Mouse (Mus musculus) cortical plate, adult 2 months (tissue): ENCODE measurements around the gene H2al1o. TPM values are rescaled to one million over a fixed set of nuclear protein-coding genes. Genes with fewer than 3 reads are reported as not detected.
"Not testable (repeated sequence)": the region's sequence is repeated elsewhere in the genome, so short reads cannot be mapped to it uniquely, and the experiment has no call there.

Experiments
- H3K27ac ChIP-seq: fragments of 200-500 bp; 2 replicates; pipeline ENCODE4 v1.5.1; 2012; ENCODE audit warnings: low read length, control low read depth, inconsistent platforms; ENCODE audit not compliant: insufficient read depth
- H3K4me1 ChIP-seq: fragments of 200-500 bp; 2 replicates; pipeline ENCODE4 v1.6.1; 2011; ENCODE audit warnings: low read length; ENCODE audit not compliant: control insufficient read depth, insufficient read depth
- H3K4me3 ChIP-seq: fragments of 200-500 bp; 2 replicates; pipeline ENCODE4 v1.5.1; 2011; ENCODE audit warnings: mild to moderate bottlenecking, low read length, control low read depth; ENCODE audit not compliant: insufficient read depth
- CTCF ChIP-seq: fragments of 200-500 bp; IDR thresholded peaks from 2 replicates; pipeline ENCODE4 v1.5.1; 2011; ENCODE audit warnings: mild to moderate bottlenecking, control low read depth, low read length; ENCODE audit not compliant: insufficient read depth; ENCODE audit errors: extremely low read depth
- POLR2A ChIP-seq: fragments of 200-500 bp; IDR thresholded peaks from 2 replicates; pipeline ENCODE4 v1.6.1; 2011; ENCODE audit warnings: mild to moderate bottlenecking, low read length, control low read depth; ENCODE audit not compliant: insufficient read depth; ENCODE audit errors: extremely low read depth
- polyA plus RNA-seq: library from polyadenylated mRNA; depleted of rRNA; stranded (reverse); fragments of >200 nt; gene quantifications from 2 replicates; pipeline ENCODE4 v1.2.3, GENCODE M21; 2012; rRNA removed

The H2al1o gene
- polyA plus RNA-seq = not detected in 2 replicates

DNA sequence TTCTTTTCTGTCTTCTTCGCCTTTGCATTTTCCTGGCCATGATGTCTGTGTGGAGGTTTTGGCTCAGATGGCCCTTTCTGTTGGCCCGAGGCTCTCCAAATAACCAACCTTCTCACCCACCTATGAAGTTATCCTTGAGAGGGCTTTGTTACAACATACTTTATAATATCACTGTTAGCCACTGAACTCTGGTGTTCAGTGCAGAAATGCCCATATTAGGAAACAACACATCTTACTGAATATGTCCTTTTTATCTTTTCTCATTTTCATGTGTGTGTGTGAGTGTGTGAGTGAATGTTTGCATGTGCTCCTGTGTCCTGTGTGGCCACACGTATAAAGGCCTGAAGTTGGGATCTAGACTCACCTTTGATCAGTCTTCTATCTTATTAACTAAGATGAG lies at the start of gene H2al1o:
TSS of gene H2al1o (minus strand) at position 101 of the 400 bp plus-strand sequence.
- H3K27ac ChIP-seq, H3K4me1 ChIP-seq, H3K4me3 ChIP-seq: not testable (repeated sequence)

DNA sequence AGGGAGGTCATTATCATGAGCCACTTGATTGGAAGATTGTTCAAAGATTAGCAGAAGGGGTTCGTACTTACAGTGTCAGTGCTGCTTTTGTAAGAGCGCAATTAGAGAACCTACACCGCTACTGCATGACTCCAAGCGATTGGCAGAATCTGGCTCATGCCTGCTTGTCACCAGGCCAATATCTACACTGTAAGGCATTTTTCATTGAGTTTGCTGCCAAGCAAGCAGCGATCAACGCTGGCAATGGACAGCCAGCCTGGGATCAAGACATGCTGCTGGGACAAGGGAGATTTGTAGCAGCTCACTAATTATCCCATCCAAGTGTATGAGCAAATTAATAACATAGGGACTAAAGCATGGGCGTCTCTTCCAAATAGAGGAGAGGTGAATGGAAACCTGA lies 25.8 kb upstream of the H2al1o start:
- H3K4me3 ChIP-seq, H3K27ac ChIP-seq, H3K4me1 ChIP-seq: not testable (repeated sequence)

DNA sequence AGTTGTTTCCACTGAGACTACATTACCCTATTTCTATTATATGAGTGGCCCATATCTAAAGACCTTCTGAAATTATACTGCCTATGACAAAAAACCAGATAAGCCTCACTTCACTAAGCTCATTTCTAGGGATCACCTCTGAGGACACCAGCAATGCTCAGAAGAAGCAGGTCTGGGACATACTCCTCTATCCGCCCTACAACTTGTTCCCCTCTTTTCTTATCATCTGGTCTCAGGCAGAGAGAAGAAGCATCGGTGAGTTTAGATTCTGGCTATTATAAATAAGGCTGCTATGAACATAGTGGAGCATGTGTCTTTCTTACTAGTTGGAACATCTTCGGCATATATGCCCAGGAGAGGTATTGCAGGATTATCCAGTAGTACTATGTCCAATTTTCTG lies 35.3 kb downstream of the H2al1o start:
- no peak for TF ChIP-seq CTCF
- no peak for TF ChIP-seq POLR2A
- no peak overlapping the region for H3K4me3 ChIP-seq
- no peak overlapping the region for H3K27ac ChIP-seq
- no peaks in the 10 kb centered on the region for H3K4me1 ChIP-seq

Other genes starting within 250 kb of the H2al1o start
- not detected in 2 replicates for gene H2al1k, start 221.8 kb downstream of the H2al1o start, polyA plus RNA-seq
- gene Cybb, start 84.6 kb downstream of the H2al1o start, polyA plus RNA-seq = 0.36 and 0.52 TPM in 2 replicates
- gene Dynlt3, start 90.6 kb upstream of the H2al1o start, polyA plus RNA-seq = 146 and 161 TPM in 2 replicates